Mouse (Mus musculus) A20 (cell line): ENCODE measurements around the gene Usf3.

Source experiments
- DNase-seq: peaks from one replicate; pipeline ENCODE4 v3.0.0-alpha.2; 2011; ENCODE audit warnings: low read depth, low spot score

The Usf3 gene

DNA sequence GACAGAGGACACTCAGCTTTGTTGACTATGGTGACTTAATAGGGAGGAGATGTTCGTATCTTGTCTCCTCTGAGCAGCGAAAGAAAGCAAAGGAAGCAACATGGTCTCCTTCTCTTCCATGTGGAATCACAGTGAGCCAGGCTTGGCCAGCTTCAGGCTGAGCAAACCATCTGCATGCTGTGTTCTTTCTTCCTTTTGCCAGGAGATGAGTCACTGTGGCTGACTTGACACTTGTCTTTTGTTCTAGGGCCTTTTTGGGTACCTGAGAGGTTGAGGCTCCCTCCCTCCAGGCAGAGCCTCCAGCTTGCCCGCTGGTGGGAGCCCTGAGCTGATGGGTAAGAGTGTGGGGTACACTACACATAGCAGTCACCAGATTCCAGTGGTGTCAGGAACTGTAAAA lies 64.8 kb downstream of the Usf3 start:
- DNase-seq, result no peak

DNA sequence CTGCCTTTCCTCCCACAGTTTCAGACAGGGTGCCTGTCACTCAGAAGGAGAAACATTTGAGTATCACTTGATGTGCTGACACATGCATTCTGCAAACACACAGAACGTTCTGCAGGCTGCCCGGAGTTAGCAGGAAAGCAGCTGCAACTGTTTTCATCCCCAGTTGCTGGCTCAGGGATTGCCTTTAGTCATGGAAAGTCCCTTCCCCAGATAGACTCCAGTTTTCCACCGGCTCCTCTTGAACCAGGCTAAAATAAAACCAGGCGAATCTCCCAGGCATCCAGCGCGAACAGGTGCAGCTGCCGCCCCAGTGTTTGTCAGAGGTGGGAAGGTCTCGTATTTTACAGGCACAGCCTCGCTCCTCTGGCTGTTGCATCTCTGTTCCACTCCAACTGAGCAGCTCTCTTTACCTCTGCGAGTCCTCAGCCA lies 65.8 kb downstream of the Usf3 start:
- no peak for DNase-seq

DNA sequence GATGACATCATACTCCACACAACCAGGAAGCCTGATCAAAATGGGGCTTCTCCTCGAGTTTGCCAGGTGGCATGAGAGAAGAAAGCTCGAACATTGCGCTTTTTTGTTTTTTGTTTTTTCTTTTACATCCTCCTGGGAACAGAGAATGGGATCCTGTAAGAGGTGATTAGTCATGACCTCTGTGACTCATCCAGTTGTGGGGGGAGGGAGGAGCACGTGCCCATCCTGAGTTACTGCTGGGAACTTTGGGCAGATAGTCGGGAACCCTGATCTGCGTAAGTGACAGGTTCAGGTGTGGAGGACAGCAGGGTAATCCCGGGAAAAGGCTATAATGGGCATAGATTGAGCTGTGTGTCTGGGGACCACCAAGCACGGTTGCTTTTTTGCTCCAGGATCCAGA lies 67.4 kb downstream of the Usf3 start:
- no peak for DNase-seq

DNA sequence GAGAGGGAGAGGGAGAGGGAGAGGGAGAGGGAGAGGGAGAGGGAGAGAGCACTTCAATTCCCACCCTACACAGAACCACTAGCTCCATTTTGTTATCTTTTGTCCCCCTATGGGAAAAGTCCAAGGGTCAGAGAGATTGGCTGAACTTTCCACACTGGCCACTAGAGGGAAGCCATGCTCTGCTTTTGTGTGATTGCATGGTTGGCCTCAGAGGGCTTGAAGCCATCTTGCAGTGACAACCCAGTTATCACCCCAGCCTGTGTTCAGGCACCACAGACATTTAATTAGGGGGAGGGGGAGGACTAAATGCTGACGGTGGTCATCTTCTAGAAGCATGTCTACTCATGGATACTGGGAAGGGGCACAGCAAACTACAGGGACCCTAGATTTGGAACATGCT lies 69.6 kb downstream of the Usf3 start:
- DNase-seq, result peak; percentile 67

DNA sequence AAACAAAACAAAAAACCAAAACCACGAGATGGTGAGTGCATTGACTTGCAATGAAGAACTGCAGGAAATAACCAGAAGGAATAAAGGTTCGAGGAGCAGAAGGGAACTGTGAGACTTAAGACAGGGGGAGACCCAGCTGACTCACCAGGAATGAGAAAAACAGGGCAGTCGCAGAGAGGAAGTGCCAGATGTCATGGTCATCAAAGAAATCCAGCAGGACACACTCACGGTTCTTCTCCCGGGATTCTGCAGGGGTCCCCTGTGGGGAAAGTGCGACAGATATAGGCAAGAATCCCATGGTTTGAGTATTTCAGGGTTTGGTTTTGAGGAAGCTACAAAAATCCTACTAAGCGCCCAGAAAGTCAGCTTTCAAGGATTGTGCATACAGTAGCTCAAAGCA lies 70.3 kb downstream of the Usf3 start:
- DNase-seq, result no peak

DNA sequence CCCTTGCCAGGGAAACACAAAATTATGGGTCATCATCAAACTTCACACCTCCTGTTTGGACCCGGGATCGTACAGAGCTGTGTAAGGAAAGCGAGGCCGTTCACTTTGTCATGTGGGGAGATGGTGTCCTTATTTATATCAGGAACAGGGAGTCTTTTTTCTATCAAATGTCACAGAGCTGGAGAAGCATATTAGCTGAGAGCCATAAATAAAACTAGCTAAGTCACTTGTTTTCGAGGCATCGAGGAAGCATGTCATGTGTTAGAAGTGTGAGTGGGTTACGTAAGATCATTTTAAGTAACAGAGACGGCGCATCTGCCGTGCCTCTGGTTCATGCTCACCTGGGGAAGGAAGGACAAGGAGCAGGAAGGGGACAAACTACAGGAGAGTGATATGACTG lies 76.9 kb downstream of the Usf3 start:
- DNase-seq, result no peak

DNA sequence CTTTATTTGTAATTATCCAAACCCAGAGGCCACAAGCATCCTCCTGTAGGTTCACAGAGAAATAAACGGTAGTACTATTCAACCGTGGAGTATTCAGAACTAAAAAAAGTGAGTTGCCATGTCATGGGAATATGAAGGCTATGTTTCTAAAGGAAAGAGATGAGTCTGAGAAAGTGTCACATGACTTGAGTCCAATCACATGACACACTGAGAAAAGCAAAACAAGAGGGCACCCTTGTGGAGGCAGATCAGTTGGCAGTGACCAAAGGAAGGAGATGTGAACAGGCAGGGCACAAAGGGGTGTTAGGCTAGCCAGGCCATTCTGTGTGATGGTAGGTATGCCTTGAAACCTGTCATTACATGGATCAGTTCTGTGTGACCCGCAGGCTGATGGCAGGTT lies 79.7 kb downstream of the Usf3 start:
- DNase-seq, result no peak

DNA sequence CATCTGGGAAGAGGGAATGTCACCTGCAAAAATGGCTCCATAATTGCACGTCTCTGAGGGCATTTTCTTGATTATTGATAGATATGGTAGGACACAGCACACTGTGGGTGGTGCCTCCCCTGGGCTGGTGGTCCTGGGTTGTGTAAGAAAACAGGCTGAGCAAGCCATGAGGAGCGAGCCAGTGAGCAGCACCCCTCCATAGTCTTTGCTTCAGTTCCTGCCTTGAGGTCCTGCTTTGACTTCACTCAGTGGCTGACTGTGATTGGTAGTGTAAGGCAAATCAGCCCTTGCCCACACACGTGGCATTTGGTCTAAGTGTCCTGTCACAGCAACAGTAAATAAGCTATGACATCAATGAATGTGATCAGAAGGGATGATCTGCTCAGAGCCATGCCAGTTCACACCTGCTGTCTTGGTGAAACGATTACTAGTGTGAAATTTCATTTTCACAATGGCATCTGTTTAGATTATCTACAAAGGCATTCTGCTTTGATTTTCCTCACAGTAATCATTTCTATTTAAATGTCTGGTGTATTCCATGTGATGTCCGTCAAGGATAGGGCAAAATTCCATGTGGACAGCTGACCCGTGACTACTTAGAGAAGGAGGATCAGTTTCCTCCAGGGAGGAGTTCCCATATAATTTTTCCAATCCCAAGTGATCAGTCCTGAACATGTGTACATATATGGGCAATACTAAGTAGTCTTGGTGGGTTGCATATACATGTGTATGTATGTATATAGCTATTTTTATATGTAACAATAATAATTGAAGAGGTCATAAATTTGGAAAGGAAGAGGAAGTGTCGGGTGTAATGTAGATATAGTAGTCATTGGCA lies 81.0 kb downstream of the Usf3 start:
- no peak for DNase-seq

DNA sequence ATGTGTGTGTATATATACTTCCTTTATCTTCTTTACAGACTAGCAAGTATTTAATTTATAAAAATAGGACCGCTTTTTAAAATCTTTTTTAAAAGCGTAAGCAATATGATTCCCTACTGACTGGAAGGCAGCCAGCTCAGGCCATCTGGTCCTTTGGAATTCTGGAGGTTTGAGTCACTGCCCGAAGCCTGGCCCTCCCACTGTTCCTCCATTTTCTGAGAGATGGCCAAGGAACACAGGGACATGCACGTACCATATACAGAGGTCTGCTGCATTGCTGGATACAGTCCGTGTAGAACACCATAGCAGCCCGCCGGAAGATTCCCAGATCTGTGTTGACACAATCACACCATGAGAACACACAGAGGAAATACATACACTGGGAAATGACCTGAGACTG lies 81.7 kb downstream of the Usf3 start:
- no peak for DNase-seq

DNA sequence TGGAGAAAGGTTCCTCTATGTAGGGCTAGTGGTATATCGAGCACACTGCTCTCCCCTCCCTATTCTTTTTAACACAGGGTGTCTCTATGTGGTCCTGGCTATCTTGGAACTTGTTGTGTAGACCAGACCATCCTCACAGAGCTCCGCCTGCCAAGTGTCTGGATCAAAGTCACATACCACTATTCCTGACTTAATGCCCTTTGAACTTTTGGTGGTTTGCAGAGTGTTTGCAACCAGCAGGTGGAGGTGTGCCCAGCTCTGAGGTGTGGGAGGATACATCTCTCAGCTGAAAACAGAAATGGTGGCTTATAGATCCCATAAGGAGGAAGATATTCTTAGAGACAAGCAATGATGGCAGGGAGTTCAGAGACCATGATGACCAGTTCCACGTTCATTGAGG lies 84.4 kb downstream of the Usf3 start:
- DNase-seq, result no peak

DNA sequence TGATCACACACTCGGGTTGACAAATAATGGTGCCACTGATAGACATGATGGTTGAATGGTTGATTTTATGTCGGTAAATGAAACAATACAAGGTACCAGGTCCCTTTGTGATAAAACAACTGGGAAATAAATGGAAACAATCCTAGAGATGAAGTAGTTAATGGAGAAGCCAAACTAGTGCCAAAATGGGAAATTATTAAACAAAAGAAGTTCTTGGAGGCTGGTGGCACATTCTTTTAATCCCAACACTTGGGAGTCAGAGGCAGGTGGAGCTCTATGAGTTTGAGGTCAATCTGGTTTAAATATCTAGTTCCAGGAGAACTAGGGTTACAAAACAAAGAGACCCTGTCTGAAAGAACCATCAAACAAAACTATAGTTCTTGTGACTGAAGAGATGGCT lies 91.9 kb downstream of the Usf3 start:
- DNase-seq, result no peak

DNA sequence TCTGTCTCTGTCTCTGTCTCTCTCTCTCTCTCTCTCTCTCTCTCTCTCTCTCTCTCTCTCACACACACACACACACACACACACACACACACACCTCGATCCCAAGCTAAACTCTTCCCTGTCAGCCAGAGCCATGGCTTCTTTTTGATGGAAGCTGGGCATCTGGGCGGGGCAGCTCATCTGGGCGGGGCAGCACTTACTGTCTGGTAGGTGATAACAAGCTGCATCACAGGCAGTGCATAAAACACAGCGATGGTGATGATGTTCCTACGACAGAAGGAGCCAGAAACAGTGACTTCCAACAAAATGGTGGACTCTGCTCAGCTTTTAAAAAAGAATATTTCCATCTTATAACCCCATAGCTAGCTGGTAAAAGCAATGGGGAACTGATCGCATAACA lies 92.5 kb downstream of the Usf3 start:
- no peak for DNase-seq

DNA sequence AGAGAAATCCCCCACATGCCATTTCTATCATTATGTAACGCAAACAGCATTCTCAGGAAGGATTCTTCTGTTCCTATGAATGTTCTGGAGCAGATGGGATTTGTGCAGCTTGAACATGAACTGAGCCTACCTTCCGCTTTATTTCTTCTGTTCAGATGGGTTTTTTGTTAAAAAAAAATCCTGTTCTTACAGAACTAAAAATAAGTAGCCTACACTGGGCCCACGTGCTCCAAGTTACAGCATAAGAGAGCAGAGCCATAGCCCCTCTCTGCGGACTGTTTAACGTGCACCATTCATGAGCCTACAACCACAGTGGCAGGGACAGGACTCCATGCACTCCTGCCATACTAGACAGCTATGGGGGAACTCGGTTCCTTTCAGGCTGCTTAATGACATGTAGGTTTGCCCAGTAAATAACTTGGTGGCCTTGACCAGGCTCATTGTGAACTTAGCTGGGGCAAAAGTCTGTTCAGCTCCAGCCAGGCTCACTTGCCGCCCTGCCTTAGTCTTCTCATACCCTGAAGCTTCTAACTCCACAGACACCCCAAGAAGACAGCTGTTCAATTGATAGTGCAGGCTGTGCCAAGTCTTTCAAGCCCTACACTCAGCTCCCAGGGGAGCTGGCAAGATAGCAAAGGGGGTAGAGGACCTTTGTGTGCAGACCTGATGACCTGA lies 95.6 kb downstream of the Usf3 start:
- DNase-seq, result no peak

DNA sequence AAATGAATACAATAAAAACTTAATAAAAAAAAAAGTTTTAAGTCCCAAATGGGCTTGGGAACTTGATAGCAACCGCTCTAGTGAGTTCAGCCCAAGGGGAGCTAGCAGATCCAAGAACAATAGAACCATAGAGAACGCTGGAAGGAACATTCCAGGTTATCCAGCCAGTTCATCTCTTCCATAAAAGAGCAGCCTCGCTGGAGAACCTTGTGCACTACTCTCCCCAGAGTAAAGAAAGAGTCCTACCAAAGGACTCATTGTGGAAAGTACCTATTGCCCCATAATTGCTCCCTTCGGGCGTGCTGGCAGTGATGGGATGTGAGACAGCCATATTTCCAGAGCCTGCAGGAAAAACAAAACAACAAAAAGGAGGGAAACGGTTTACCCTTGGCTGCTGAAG lies 96.5 kb downstream of the Usf3 start:
- no peak for DNase-seq

DNA sequence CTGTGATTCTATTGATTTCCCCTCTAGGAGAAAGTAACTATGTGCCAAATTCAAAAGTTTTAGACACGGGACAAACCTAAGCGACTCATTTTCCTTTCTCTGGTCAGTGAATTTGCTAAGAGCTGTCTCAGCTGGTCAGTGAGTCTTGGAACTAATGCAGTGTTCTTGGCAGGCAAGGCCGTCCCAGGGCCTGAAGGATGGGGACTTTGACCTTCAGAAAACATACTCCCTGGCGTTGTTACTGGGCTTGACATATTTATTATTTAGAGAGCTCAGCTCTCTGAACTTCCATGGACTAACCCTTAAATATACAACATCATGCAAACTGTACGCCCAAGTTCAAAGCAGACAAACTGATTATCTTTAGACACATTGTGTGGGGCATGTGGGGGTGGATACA lies 97.6 kb downstream of the Usf3 start:
- DNase-seq, result no peak

DNA sequence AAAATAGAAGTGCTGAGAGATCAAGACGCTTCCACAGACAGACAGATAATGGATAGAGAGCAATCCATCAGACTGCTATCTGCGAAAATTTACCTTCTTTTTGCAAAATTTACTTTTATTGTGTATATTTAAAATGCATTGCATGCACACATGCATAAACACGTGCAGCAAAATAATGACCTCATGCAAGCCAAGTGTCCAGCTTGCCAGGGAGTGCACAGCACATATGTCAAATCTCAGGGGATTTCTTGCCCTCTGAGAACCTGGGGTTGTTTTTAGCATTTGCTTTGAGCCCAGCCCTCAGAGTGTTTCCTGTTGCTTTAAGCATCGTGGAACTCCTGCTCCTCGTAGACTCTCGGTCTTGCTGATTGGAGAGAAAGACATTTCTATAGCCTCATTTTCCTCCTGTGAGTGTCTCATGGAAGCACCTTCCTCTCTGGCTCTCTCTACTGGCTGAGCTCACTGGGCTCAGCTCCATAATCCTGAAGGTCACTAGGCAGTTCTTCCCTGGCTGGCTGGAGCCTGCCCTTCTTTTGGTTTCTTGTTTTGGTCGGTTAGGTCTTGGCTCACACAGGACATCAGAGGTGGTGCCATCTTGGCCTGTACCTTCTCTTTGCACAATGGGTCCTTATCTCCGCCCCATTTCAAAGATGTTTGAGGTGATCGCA lies 98.5 kb downstream of the Usf3 start:
- no peak for DNase-seq
